Mouse (Mus musculus): Measurements from ENCODE around the gene Srgap1. TPM values are rescaled to one million over a fixed set of nuclear protein-coding genes. Genes with fewer than 3 reads are reported as not detected.

Srgap1 gene
- polyA plus RNA-seq, 1 experiment from 2014 or later, result 15.8 TPM

GRCm38 (mm10) chr10:121822674-121823073 lies 224.4 kb downstream of the Srgap1 start:
- H3K9me3 ChIP-seq, result no peaks in the 10 kb centered on the region
- H3K4me2 ChIP-seq, result no peak overlapping the region
- H3K27ac ChIP-seq, result no peak overlapping the region
- H3K4me3 ChIP-seq (replicated peaks), result no peak overlapping the region
- H3K36me3 ChIP-seq, result peaks cover 20% of the 10 kb centered on the region; the same call in 1 of the 2 replicates
- 72% methylated on average over 5 of the region's 5 CpGs for WGBS
- no peak for ATAC-seq (ENCODE audit: insufficient number of reproducible peaks, insufficient read depth, low FRiP score, low TSS enrichment, low read depth)
- H3K4me1 ChIP-seq (replicated peaks), result peaks cover 9% of the 10 kb centered on the region
- no peaks in the 10 kb centered on the region for H3K27me3 ChIP-seq
- no peak overlapping the region for H3K9ac ChIP-seq (replicated peaks)

GRCm38 (mm10) chr10:121820846-121821245 lies 226.3 kb downstream of the Srgap1 start:
- H3K27ac ChIP-seq, result no peak overlapping the region
- no peak for ATAC-seq (ENCODE audit: insufficient number of reproducible peaks, insufficient read depth, low FRiP score, low TSS enrichment, low read depth)
- H3K27me3 ChIP-seq, result no peaks in the 10 kb centered on the region
- H3K9ac ChIP-seq (replicated peaks), result no peak overlapping the region
- H3K4me3 ChIP-seq (replicated peaks), result no peak overlapping the region
- WGBS, result 86% methylated on average over 7 of the region's 7 CpGs
- H3K4me2 ChIP-seq, result no peak overlapping the region
- H3K4me1 ChIP-seq (replicated peaks), result no peaks in the 10 kb centered on the region
- H3K36me3 ChIP-seq, result peaks cover 20% of the 10 kb centered on the region; the same call in 1 of the 2 replicates
- no peaks in the 10 kb centered on the region for H3K9me3 ChIP-seq

GRCm38 (mm10) chr10:121817983-121818382 lies 229.1 kb downstream of the Srgap1 start:
- Histone ChIP-seq H3K36me3 (peaks cover 18% of the 10 kb centered on the region; the same call in 1 of the 2 replicates), H3K4me3 (replicated peaks) (no peak overlapping the region), H3K4me2 (no peak overlapping the region), H3K4me1 (replicated peaks) (no peaks in the 10 kb centered on the region), H3K9me3 (no peaks in the 10 kb centered on the region), H3K27me3 (no peaks in the 10 kb centered on the region), H3K9ac (replicated peaks) (no peak overlapping the region), H3K27ac (no peak overlapping the region)
- 60% methylated on average over 7 of the region's 7 CpGs for WGBS
- no peak for ATAC-seq (ENCODE audit: insufficient number of reproducible peaks, insufficient read depth, low FRiP score, low TSS enrichment, low read depth)

- Histone ChIP-seq H3K27me3 (no peaks in the 10 kb centered on the region), H3K4me1 (replicated peaks) (no peaks in the 10 kb centered on the region), H3K4me3 (replicated peaks) (no peak overlapping the region), H3K27ac (no peak overlapping the region), H3K9me3 (no peaks in the 10 kb centered on the region), H3K36me3 (peaks cover 14% of the 10 kb centered on the region; the same call in 1 of the 2 replicates), H3K9ac (replicated peaks) (no peak overlapping the region), H3K4me2 (no peak overlapping the region)
- 92% methylated on average over 11 of the region's 11 CpGs for WGBS
- ATAC-seq (ENCODE audit: insufficient number of reproducible peaks, insufficient read depth, low FRiP score, low TSS enrichment, low read depth), result no peak
Measured at GRCm38 (mm10) chr10:121807771-121808170, 239.3 kb downstream of the Srgap1 start.

- H3K9me3 ChIP-seq, result no peaks in the 10 kb centered on the region
- whole genome bisulfite sequencing, result 89% methylated on average over 11 of the region's 11 CpGs
- no peak overlapping the region for H3K27ac ChIP-seq
- no peaks in the 10 kb centered on the region for H3K27me3 ChIP-seq
- peaks cover 24% of the 10 kb centered on the region; the same call in 1 of the 2 replicates for H3K36me3 ChIP-seq
- ATAC-seq (ENCODE audit: insufficient number of reproducible peaks, insufficient read depth, low FRiP score, low TSS enrichment, low read depth), result no peak
- no peak overlapping the region for H3K9ac ChIP-seq (replicated peaks)
- no peak overlapping the region for H3K4me3 ChIP-seq (replicated peaks)
- no peaks in the 10 kb centered on the region for H3K4me1 ChIP-seq (replicated peaks)
- H3K4me2 ChIP-seq, result no peak overlapping the region
Measured at GRCm38 (mm10) chr10:121806806-121807205, 240.3 kb downstream of the Srgap1 start.

- no peaks in the 10 kb centered on the region for H3K4me1 ChIP-seq (replicated peaks)
- H3K27ac ChIP-seq, result no peak overlapping the region
- no peaks in the 10 kb centered on the region for H3K27me3 ChIP-seq
- no peak for ATAC-seq (ENCODE audit: insufficient number of reproducible peaks, insufficient read depth, low FRiP score, low TSS enrichment, low read depth)
- peaks cover 27% of the 10 kb centered on the region; the same call in 1 of the 2 replicates for H3K36me3 ChIP-seq
- no peaks in the 10 kb centered on the region for H3K9me3 ChIP-seq
- no peak overlapping the region for H3K4me3 ChIP-seq (replicated peaks)
- 85% methylated on average over 11 of the region's 11 CpGs for WGBS
- H3K4me2 ChIP-seq, result no peak overlapping the region
- H3K9ac ChIP-seq (replicated peaks), result no peak overlapping the region
Measured at GRCm38 (mm10) chr10:121805933-121806341, 241.2 kb downstream of the Srgap1 start.

- Histone ChIP-seq H3K27me3 (no peaks in the 10 kb centered on the region), H3K4me1 (replicated peaks) (no peaks in the 10 kb centered on the region), H3K27ac (no peak overlapping the region), H3K9me3 (no peaks in the 10 kb centered on the region), H3K9ac (replicated peaks) (no peak overlapping the region), H3K36me3 (peaks cover 39% of the 10 kb centered on the region), H3K4me3 (replicated peaks) (no peak overlapping the region), H3K4me2 (no peak overlapping the region)
- no peak for ATAC-seq (ENCODE audit: insufficient number of reproducible peaks, insufficient read depth, low FRiP score, low TSS enrichment, low read depth)
- WGBS, result 95% methylated on average over 13 of the region's 13 CpGs
Measured at GRCm38 (mm10) chr10:121804551-121804950, 242.6 kb downstream of the Srgap1 start.

- Histone ChIP-seq H3K4me1 (replicated peaks) (peaks cover 8% of the 10 kb centered on the region; the same call in 1 of the 2 replicates), H3K27me3 (no peaks in the 10 kb centered on the region), H3K9me3 (no peaks in the 10 kb centered on the region), H3K4me2 (no peak overlapping the region), H3K36me3 (peaks cover 45% of the 10 kb centered on the region), H3K9ac (replicated peaks) (no peak overlapping the region), H3K27ac (no peak overlapping the region), H3K4me3 (replicated peaks) (no peak overlapping the region)
- no peak for ATAC-seq (ENCODE audit: insufficient number of reproducible peaks, insufficient read depth, low FRiP score, low TSS enrichment, low read depth)
- WGBS, result 92% methylated on average over 13 of the region's 13 CpGs
Measured at GRCm38 (mm10) chr10:121800041-121800440, 247.1 kb downstream of the Srgap1 start.

GRCm38 (mm10) chr10:121796027-121796802 lies 250.9 kb downstream of the Srgap1 start:
- Histone ChIP-seq H3K4me3 (replicated peaks) (no peak overlapping the region), H3K9ac (replicated peaks) (no peak overlapping the region), H3K27ac (no peak overlapping the region), H3K9me3 (no peaks in the 10 kb centered on the region), H3K27me3 (no peaks in the 10 kb centered on the region), H3K36me3 (peaks cover 32% of the 10 kb centered on the region), H3K4me1 (replicated peaks) (peaks cover 8% of the 10 kb centered on the region; the same call in 1 of the 2 replicates), H3K4me2 (no peak overlapping the region)
- WGBS, result 67% methylated on average over 8 of the region's 8 CpGs
- no peak for ATAC-seq (ENCODE audit: insufficient number of reproducible peaks, insufficient read depth, low FRiP score, low TSS enrichment, low read depth)

- no peak overlapping the region for H3K9ac ChIP-seq (replicated peaks)
- no peak overlapping the region for H3K4me3 ChIP-seq (replicated peaks)
- WGBS, result 92% methylated on average over 12 of the region's 12 CpGs
- no peaks in the 10 kb centered on the region for H3K27me3 ChIP-seq
- no peak overlapping the region for H3K4me2 ChIP-seq
- no peak overlapping the region for H3K27ac ChIP-seq
- ATAC-seq (ENCODE audit: insufficient number of reproducible peaks, insufficient read depth, low FRiP score, low TSS enrichment, low read depth), result no peak
- H3K4me1 ChIP-seq (replicated peaks), result peaks cover 8% of the 10 kb centered on the region; the same call in 1 of the 2 replicates
- H3K9me3 ChIP-seq, result no peaks in the 10 kb centered on the region
- H3K36me3 ChIP-seq, result peaks cover 17% of the 10 kb centered on the region
Measured at GRCm38 (mm10) chr10:121794486-121794885, 252.6 kb downstream of the Srgap1 start.

- 94% methylated on average over 17 of the region's 17 CpGs for WGBS
- peaks cover 8% of the 10 kb centered on the region; the same call in 1 of the 2 replicates for H3K4me1 ChIP-seq (replicated peaks)
Measured at GRCm38 (mm10) chr10:121792661-121793060, 254.5 kb downstream of the Srgap1 start.

More at GRCm38 (mm10) chr10:121792661-121793060, 254.5 kb downstream of the Srgap1 start:
- Histone ChIP-seq H3K4me2 (no peak overlapping the region), H3K27me3 (no peaks in the 10 kb centered on the region), H3K4me3 (replicated peaks) (no peak overlapping the region), H3K36me3 (peaks cover 12% of the 10 kb centered on the region), H3K27ac (no peak overlapping the region), H3K9me3 (no peaks in the 10 kb centered on the region), H3K9ac (replicated peaks) (no peak overlapping the region)
- ATAC-seq (ENCODE audit: insufficient number of reproducible peaks, insufficient read depth, low FRiP score, low TSS enrichment, low read depth), result no peak
